Mouse (Mus musculus): Measurements from ENCODE around the gene Nagk. TPM values are rescaled to one million over a fixed set of nuclear protein-coding genes. Genes with fewer than 3 reads are reported as not detected.

Nagk gene
- polyA plus RNA-seq, 2 experiments, result 37.6 to 57.5 TPM

GRCm38 (mm10) chr6:83802033-83802432 lies 7.3 kb downstream of the Nagk start:
- Histone ChIP-seq H3K27me3 (ENCODE audit: control insufficient read depth, insufficient read depth, low read length) (no peaks in the 10 kb centered on the region), H3K9me3 (ENCODE audit: control insufficient read depth, low read length) (no peaks in the 10 kb centered on the region), H3K36me3 (ENCODE audit: control insufficient read depth, insufficient read depth, low read length) (peaks cover 46% of the 10 kb centered on the region), H3K4me2 (replicated peaks; ENCODE audit: low read depth, low read length, severe bottlenecking) (no peak overlapping the region), H3K4me3 (replicated peaks; ENCODE audit: low read length) (no peak overlapping the region), H3K27ac (replicated peaks; ENCODE audit: low read depth, low read length) (no peak overlapping the region), H3K4me1 (ENCODE audit: control insufficient read depth, insufficient read depth, low read length) (no peaks in the 10 kb centered on the region), H3K9ac (ENCODE audit: low read depth, low read length, severe bottlenecking) (no peak overlapping the region)
- no peak for ATAC-seq (ENCODE audit: low FRiP score, low read depth)
- 92% methylated on average over 5 of the region's 5 CpGs for WGBS
- TF ChIP-seq POLR2A (IDR thresholded peaks at IDR 0.05; ENCODE audit: borderline replicate concordance, extremely low read depth, insufficient read depth, insufficient read length), result no peak
- no peak for DNase-seq (ENCODE audit: low spot score)

DNA sequence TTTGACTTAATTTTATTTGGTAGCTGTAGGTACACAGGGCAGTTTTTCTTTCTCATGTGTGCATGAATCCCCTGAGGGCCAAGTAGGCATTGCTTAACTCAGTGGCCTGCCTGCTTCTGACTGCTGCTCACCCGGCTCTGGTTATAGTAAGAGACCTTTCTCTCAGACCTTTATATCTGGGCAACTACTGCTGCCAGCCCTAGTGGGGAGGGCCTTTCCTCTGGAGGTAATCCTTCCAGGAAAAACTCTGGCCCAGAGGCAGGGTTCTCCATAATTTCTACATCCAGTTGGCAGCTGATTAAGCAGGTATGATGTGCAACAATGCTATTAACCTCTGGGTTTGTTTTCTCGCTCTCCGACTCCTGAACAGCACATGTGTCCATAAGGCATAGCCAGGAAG lies 8.1 kb downstream of the Nagk start:
- Histone ChIP-seq H3K36me3 (ENCODE audit: control insufficient read depth, insufficient read depth, low read length) (peaks cover 54% of the 10 kb centered on the region), H3K27ac (replicated peaks; ENCODE audit: low read depth, low read length) (no peak overlapping the region), H3K4me2 (replicated peaks; ENCODE audit: low read depth, low read length, severe bottlenecking) (no peak overlapping the region), H3K4me1 (ENCODE audit: control insufficient read depth, insufficient read depth, low read length) (no peaks in the 10 kb centered on the region), H3K9ac (ENCODE audit: low read depth, low read length, severe bottlenecking) (no peak overlapping the region), H3K27me3 (ENCODE audit: control insufficient read depth, insufficient read depth, low read length) (no peaks in the 10 kb centered on the region), H3K4me3 (replicated peaks; ENCODE audit: low read length) (no peak overlapping the region), H3K9me3 (ENCODE audit: control insufficient read depth, low read length) (no peaks in the 10 kb centered on the region)
- 87% methylated on average over 3 of the region's 3 CpGs for WGBS
- no peak for TF ChIP-seq POLR2A (IDR thresholded peaks at IDR 0.05; ENCODE audit: borderline replicate concordance, extremely low read depth, insufficient read depth, insufficient read length)
- no peak for DNase-seq (ENCODE audit: low spot score)
- no peak for ATAC-seq (ENCODE audit: low FRiP score, low read depth)

DNA sequence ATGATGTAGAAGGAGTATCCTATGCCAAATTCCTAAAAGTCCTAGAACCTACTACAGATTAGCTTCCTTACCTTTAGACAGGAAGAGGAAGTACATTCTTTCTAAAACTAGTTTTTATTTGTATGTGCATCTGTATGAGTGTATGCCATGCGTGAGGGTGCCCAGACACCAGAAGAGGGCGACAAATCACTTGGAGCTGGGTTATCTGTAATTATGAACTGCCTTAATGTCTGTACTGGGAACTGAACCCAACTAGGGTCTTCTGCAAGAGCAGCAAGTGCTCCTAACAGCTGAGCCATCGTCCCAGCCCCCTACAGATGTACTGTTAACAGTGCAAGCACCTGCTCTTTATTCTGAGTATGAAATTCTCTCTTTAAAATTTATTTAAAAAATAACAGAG lies 21.0 kb downstream of the Nagk start:
- H3K4me2 ChIP-seq (replicated peaks; ENCODE audit: low read depth, low read length, severe bottlenecking), result no peak overlapping the region
- ATAC-seq (ENCODE audit: low FRiP score, low read depth) (no peak), DNase-seq (ENCODE audit: low spot score) (no peak)
- H3K36me3 ChIP-seq (ENCODE audit: control insufficient read depth, insufficient read depth, low read length), result peaks cover 30% of the 10 kb centered on the region
- H3K4me3 ChIP-seq (replicated peaks; ENCODE audit: low read length), result no peak overlapping the region
- H3K9ac ChIP-seq (ENCODE audit: low read depth, low read length, severe bottlenecking), result no peak overlapping the region
- 92% methylated on average over 3 of the region's 3 CpGs for WGBS
- no peak for TF ChIP-seq POLR2A (IDR thresholded peaks at IDR 0.05; ENCODE audit: borderline replicate concordance, extremely low read depth, insufficient read depth, insufficient read length)
- no peaks in the 10 kb centered on the region for H3K4me1 ChIP-seq (ENCODE audit: control insufficient read depth, insufficient read depth, low read length)
- no peak overlapping the region for H3K27ac ChIP-seq (replicated peaks; ENCODE audit: low read depth, low read length)
- H3K9me3 ChIP-seq (ENCODE audit: control insufficient read depth, low read length), result 0 out of 2 replicates have a peak, but pooled peaks cover 4% of the 10 kb centered on the region
- H3K27me3 ChIP-seq (ENCODE audit: control insufficient read depth, insufficient read depth, low read length), result no peaks in the 10 kb centered on the region

DNA sequence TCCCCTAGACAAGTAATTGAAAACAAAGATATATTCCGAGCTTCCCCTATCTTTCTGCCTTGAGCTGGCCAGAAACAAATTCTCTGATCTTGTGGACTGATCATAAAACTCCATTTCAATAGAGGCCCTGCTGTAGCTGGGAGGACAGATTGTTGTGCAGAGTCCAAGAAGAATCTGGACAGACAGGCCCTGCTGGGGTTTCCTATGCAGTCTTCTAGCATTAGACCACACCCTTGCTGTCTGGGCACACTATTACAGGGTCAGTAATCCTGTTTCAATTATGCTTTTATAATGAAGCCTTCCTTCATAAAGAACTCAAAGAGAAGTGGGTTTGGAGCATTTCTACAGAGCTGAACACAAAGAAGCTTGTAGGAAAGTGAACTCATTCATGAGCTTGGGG lies 24.2 kb downstream of the Nagk start:
- no peak for DNase-seq (ENCODE audit: low spot score)
- Histone ChIP-seq H3K4me3 (replicated peaks; ENCODE audit: low read length) (no peak overlapping the region), H3K27me3 (ENCODE audit: control insufficient read depth, insufficient read depth, low read length) (no peaks in the 10 kb centered on the region), H3K4me2 (replicated peaks; ENCODE audit: low read depth, low read length, severe bottlenecking) (no peak overlapping the region), H3K9me3 (ENCODE audit: control insufficient read depth, low read length) (0 out of 2 replicates have a peak, but pooled peaks cover 4% of the 10 kb centered on the region), H3K36me3 (ENCODE audit: control insufficient read depth, insufficient read depth, low read length) (peaks cover 4% of the 10 kb centered on the region), H3K4me1 (ENCODE audit: control insufficient read depth, insufficient read depth, low read length) (no peaks in the 10 kb centered on the region), H3K9ac (ENCODE audit: low read depth, low read length, severe bottlenecking) (no peak overlapping the region), H3K27ac (replicated peaks; ENCODE audit: low read depth, low read length) (no peak overlapping the region)
- 81% methylated on average over 1 of the region's 1 CpGs for WGBS
- ATAC-seq (ENCODE audit: low FRiP score, low read depth), result no peak
- TF ChIP-seq POLR2A (IDR thresholded peaks at IDR 0.05; ENCODE audit: borderline replicate concordance, extremely low read depth, insufficient read depth, insufficient read length), result no peak

GRCm38 (mm10) chr6:83820727-83821515 lies 26.1 kb downstream of the Nagk start:
- Histone ChIP-seq H3K4me3 (replicated peaks; ENCODE audit: low read length) (no peak overlapping the region), H3K9me3 (ENCODE audit: control insufficient read depth, low read length) (0 out of 2 replicates have a peak, but pooled peaks cover 4% of the 10 kb centered on the region), H3K9ac (ENCODE audit: low read depth, low read length, severe bottlenecking) (no peak overlapping the region), H3K27me3 (ENCODE audit: control insufficient read depth, insufficient read depth, low read length) (no peaks in the 10 kb centered on the region), H3K36me3 (ENCODE audit: control insufficient read depth, insufficient read depth, low read length) (no peaks in the 10 kb centered on the region; the same call in 1 of the 2 replicates), H3K4me2 (replicated peaks; ENCODE audit: low read depth, low read length, severe bottlenecking) (no peak overlapping the region), H3K27ac (replicated peaks; ENCODE audit: low read depth, low read length) (no peak overlapping the region), H3K4me1 (ENCODE audit: control insufficient read depth, insufficient read depth, low read length) (no peaks in the 10 kb centered on the region)
- ATAC-seq (ENCODE audit: low FRiP score, low read depth) (no peak), DNase-seq (ENCODE audit: low spot score) (no peak)
- no peak for TF ChIP-seq POLR2A (IDR thresholded peaks at IDR 0.05; ENCODE audit: borderline replicate concordance, extremely low read depth, insufficient read depth, insufficient read length)
- 77% methylated on average over 2 of the region's 2 CpGs for WGBS
